Mouse (Mus musculus) spleen, adult 18-20 months (tissue): ENCODE results near the gene Cdh7.
"Not testable (repeated sequence)": the region's sequence is repeated elsewhere in the genome, so short reads cannot be mapped to it uniquely, and the experiment has no call there.

ENCODE experiments used
- DNase-seq, 2 experiments: peaks; one replicate each; pipeline ENCODE4 v3.0.0; 2022; ENCODE audit warnings: mixed read lengths in 2 of 2

Cdh7 gene

GRCm38 (mm10) chr1:109982064-109982808, at the start of gene Cdh7:
Gene Cdh7, plus strand, starts transcription at chr1:109982431.
- DNase-seq, result no peak

GRCm38 (mm10) chr1:109932674-109933073, 49.6 kb upstream of the Cdh7 start:
- no peak for DNase-seq

GRCm38 (mm10) chr1:109948571-109948970, 33.7 kb upstream of the Cdh7 start:
- no peak for DNase-seq

GRCm38 (mm10) chr1:109971721-109972425, 10.4 kb upstream of the Cdh7 start:
- no peak for DNase-seq

- DNase-seq, result no peak
Observed at GRCm38 (mm10) chr1:109972426-109973015, 9.7 kb upstream of the Cdh7 start.

GRCm38 (mm10) chr1:109982809-109983536, 742 bp downstream of the Cdh7 start:
- DNase-seq, result no peak

- no peak for DNase-seq
Observed at GRCm38 (mm10) chr1:109983537-109983912, 1.3 kb downstream of the Cdh7 start.

- DNase-seq, result no peak
Observed at GRCm38 (mm10) chr1:109984776-109985175, 2.5 kb downstream of the Cdh7 start.

GRCm38 (mm10) chr1:109985468-109985867, 3.2 kb downstream of the Cdh7 start:
- DNase-seq, result no peak

GRCm38 (mm10) chr1:109989541-109989940, 7.3 kb downstream of the Cdh7 start:
- DNase-seq, result no peak

GRCm38 (mm10) chr1:109993906-109994305, 11.7 kb downstream of the Cdh7 start:
- no peak for DNase-seq

- DNase-seq, result no peak
Observed at GRCm38 (mm10) chr1:110004451-110004850, 22.2 kb downstream of the Cdh7 start.

- DNase-seq, result no peak
Observed at GRCm38 (mm10) chr1:110005038-110005437, 22.8 kb downstream of the Cdh7 start.

GRCm38 (mm10) chr1:110012153-110012552, 29.9 kb downstream of the Cdh7 start:
- DNase-seq, result no peak

- no peak for DNase-seq
Observed at GRCm38 (mm10) chr1:110056317-110056716, 74.1 kb downstream of the Cdh7 start.

GRCm38 (mm10) chr1:110067405-110067804, 85.2 kb downstream of the Cdh7 start:
- DNase-seq, result no peak

GRCm38 (mm10) chr1:110078471-110078870, 96.2 kb downstream of the Cdh7 start:
- DNase-seq, result no peak

GRCm38 (mm10) chr1:110118071-110118470, 135.8 kb downstream of the Cdh7 start:
- no peak for DNase-seq

- DNase-seq, result no peak
Observed at GRCm38 (mm10) chr1:110118862-110119261, 136.6 kb downstream of the Cdh7 start.

GRCm38 (mm10) chr1:110171459-110171858, 189.2 kb downstream of the Cdh7 start:
- DNase-seq, result not testable (repeated sequence)
